8 mouse cellular contexts compared by ENCODE assay signal in genomic region chr4:98395690-98396437, GRCm38 (mm10). TPM values are rescaled to one million over a fixed set of nuclear protein-coding genes. Genes with fewer than 3 reads are reported as not detected.
A peak's percentile ranks its signal among the peaks of the same experiment; 100 is the strongest.
DNase-seq lines count a peak whose midpoint lies in the region; ATAC-seq lines count a peak whose summit lies in the region.

Gene Patj (plus strand): TSS chr4:98395785.

- peak; percentile 76 to 87 for DNase-seq in adrenal gland, adult (ENCODE audit: inconsistent age in 2 of 2, low spot score in 1 of 2)
- peak; percentile 42 for DNase-seq in embryo, embryonic 11.5 days (ENCODE audit: low read depth, low spot score)
- no peak for DNase-seq in gonadal fat pad, adult 2 months (ENCODE audit: low read depth)
- DNase-seq in left cerebral cortex, postnatal 14 days (ENCODE audit: low spot score in 2 of 2): peak; percentile 49 to 54
- peak; percentile 78 for DNase-seq in right cerebral cortex, postnatal 25 days
- peak; percentile 88 for DNase-seq in yolk sac, embryonic 10.5 days (ENCODE audit: low spot score)

- H3K4me2 ChIP-seq in intestine, embryonic 16.5 days (ENCODE audit: low read depth, low read length): peak within 1 kb of the TSS; percentile 90

- H3K27ac ChIP-seq in intestine, embryonic 16.5 days (ENCODE audit: low read length): peak within 1 kb of the TSS; percentile 89

- H3K9ac ChIP-seq in intestine, embryonic 16.5 days (ENCODE audit: low read depth, low read length): peak within 1 kb of the TSS; percentile 91

- peak; percentile 94 for ATAC-seq in intestine, embryonic 16.5 days
- peak; percentile 53 for ATAC-seq in megakaryocyte-erythroid progenitor cell, adult 5-6 weeks (replicated peaks; ENCODE audit: low FRiP score, low TSS enrichment, poor library complexity, severe bottlenecking)

- intact Hi-C loops in left cerebral cortex, postnatal 14 days (cut with DNase I): no loop called here

- H3K36me3 ChIP-seq in intestine, embryonic 16.5 days (ENCODE audit: control insufficient read depth, insufficient read depth, low read length): no peaks in the 10 kb centered on the region

- H3K4me1 ChIP-seq in intestine, embryonic 16.5 days (ENCODE audit: control insufficient read depth, insufficient read depth, low read length): peaks cover 3% of the 10 kb centered on the region

- no peaks in the 10 kb centered on the region for H3K27me3 ChIP-seq in intestine, embryonic 16.5 days (replicated peaks; ENCODE audit: control insufficient read depth, insufficient read depth, low read length)

- H3K9me3 ChIP-seq in intestine, embryonic 16.5 days (ENCODE audit: control insufficient read depth, low read length): no peaks in the 10 kb centered on the region

- peak within 1 kb of the TSS; percentile 77 for H3K4me3 ChIP-seq in intestine, embryonic 16.5 days (ENCODE audit: low read length)

- 1% methylated on average over 57 of the region's 73 CpGs for WGBS in intestine, embryonic 16.5 days

RNA-seq across cellular contexts. Expression of gene Patj, which starts in this region (rescaled TPM):
- polyA plus RNA-seq in gonadal fat pad, adult 2 months (2012; rRNA removed): 14.6 and 20.8 TPM in 2 replicates
- 22.5 and 25.3 TPM in 2 replicates for polyA plus RNA-seq in intestine, embryonic 16.5 days (2015; fragmentation: Nextera tagmentation; extraction: Ambion mirVana)
- total RNA-seq in left cerebral cortex, postnatal 14 days (2021): 1 to 10 TPM; 7.8 to 8.4 TPM
- 8.2 and 22.5 TPM in 2 replicates for total RNA-seq in megakaryocyte-erythroid progenitor cell, adult 5-6 weeks (2014; fragmentation: Nextera tagmentation)
- total RNA-seq in megakaryocyte-erythroid progenitor cell, adult 5-6 weeks (2017): 3.3 and 3.4 TPM in 2 replicates
